Mouse (Mus musculus): ENCODE data around the gene Cdk17. TPM values are rescaled to one million over a fixed set of nuclear protein-coding genes. Genes with fewer than 3 reads are reported as not detected.

The Cdk17 gene
- polyA plus RNA-seq, 1 experiment = 2.3 TPM

DNA sequence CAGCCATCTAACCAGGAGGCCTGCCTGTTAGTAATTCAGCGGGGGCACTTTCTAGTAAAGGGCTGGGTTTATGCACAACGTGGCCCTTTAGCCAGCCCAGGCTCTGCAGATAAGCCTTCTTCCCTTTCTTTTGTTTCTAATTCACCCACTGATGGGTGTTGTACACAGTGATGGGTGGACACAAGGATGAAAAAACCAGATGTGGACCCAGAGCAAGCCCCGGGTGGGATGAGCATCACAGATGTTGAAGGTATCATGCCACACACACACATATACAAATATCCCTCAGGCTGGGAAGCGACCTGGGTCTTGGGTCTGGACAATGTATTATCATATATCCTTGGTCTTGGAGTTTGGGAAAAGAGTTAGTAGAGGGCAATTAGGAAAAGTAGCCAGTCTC lies 142.6 kb downstream of the Cdk17 start:
- Histone ChIP-seq H3K9me3 (no peaks in the 10 kb centered on the region), H3K4me3 (replicated peaks) (no peak overlapping the region), H3K27me3 (replicated peaks) (no peaks in the 10 kb centered on the region), H3K36me3 (replicated peaks; ENCODE audit: low read length) (no peaks in the 10 kb centered on the region), H3K4me1 (peaks cover 39% of the 10 kb centered on the region)
- TF ChIP-seq GATA1 (IDR thresholded peaks at IDR 0.05; ENCODE audit: borderline replicate concordance, low read length) = no peak
- no peak for TF ChIP-seq FLI1 (IDR thresholded peaks at IDR 0.05; ENCODE audit: low read length)

GRCm38 (mm10) chr10:93305946-93306345 lies 145.3 kb downstream of the Cdk17 start:
- peaks cover 3% of the 10 kb centered on the region for H3K27me3 ChIP-seq (replicated peaks)
- H3K36me3 ChIP-seq (replicated peaks; ENCODE audit: low read length) = no peaks in the 10 kb centered on the region
- TF ChIP-seq GATA1 (IDR thresholded peaks at IDR 0.05; ENCODE audit: borderline replicate concordance, low read length) = no peak
- no peak for TF ChIP-seq FLI1 (IDR thresholded peaks at IDR 0.05; ENCODE audit: low read length)
- no peak overlapping the region for H3K4me3 ChIP-seq (replicated peaks)
- no peaks in the 10 kb centered on the region for H3K9me3 ChIP-seq
- peaks cover 22% of the 10 kb centered on the region for H3K4me1 ChIP-seq

DNA sequence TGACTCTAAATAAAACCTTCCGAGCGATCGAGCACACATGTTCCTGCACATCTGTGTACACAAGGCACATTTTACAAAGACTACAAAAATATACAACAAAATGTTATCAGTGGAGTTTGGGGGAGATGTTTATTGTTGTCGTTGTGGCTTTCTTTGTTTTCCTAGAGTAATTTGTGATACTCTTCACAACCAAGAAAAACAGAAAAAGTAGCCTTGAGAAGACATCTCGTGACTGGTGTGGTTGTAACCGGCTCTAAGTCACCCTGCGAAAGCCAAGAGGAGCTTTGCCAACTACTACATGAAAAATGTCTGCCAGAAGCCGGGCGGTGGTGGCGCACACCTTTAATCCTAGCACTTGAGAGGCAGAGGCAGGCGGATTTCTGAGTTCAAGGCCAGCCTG lies 145.7 kb downstream of the Cdk17 start:
- TF ChIP-seq GATA1 (IDR thresholded peaks at IDR 0.05; ENCODE audit: borderline replicate concordance, low read length) (no peak), FLI1 (IDR thresholded peaks at IDR 0.05; ENCODE audit: low read length) (no peak)
- Histone ChIP-seq H3K4me1 (peaks cover 22% of the 10 kb centered on the region), H3K27me3 (replicated peaks) (peaks cover 7% of the 10 kb centered on the region), H3K36me3 (replicated peaks; ENCODE audit: low read length) (no peaks in the 10 kb centered on the region), H3K4me3 (replicated peaks) (no peak overlapping the region), H3K9me3 (no peaks in the 10 kb centered on the region)

- Histone ChIP-seq H3K27me3 (replicated peaks) (peaks cover 24% of the 10 kb centered on the region), H3K4me3 (replicated peaks) (peak overlapping the region; percentile 95), H3K4me1 (peaks cover 14% of the 10 kb centered on the region), H3K9me3 (no peaks in the 10 kb centered on the region), H3K36me3 (replicated peaks; ENCODE audit: low read length) (no peaks in the 10 kb centered on the region)
- TF ChIP-seq GATA1 (IDR thresholded peaks at IDR 0.05; ENCODE audit: borderline replicate concordance, low read length) (no peak), FLI1 (IDR thresholded peaks at IDR 0.05; ENCODE audit: low read length) (no peak)
Observed at GRCm38 (mm10) chr10:93309131-93309933, 148.7 kb downstream of the Cdk17 start.

DNA sequence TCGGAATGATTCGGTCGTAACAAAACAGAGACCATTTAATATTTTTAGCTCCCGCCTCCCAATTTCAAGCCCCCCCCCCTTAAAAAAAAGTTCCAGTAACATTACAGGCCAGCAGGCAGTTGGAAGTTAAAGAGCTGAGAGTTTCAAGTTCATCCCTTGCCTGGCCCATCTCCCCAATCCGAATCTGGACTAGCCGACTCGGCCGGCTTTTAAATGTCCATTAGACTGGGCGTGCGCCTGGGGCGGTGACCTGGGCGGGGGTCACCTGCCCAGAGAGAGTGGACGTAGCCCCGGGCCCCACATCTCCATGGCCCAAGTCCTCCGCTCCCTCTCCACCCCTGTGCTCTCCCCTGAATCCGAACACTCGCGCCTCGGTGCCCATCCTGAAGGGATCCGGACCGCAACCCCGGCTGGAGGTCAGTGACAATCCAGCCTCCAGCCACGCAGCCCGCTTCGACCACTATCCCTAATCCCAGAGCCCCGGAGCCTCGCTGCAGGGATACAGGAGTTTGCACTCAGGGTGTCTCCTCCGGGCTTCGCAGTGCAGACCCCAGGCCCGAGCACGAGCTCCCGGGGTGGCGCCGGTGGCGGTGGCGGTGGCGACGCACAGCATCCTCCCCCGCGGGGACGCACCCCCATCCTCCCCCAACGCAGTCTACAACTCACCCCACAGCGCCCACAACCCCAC lies 149.4 kb downstream of the Cdk17 start:
- Histone ChIP-seq H3K4me3 (replicated peaks) (peak overlapping the region; percentile 95), H3K36me3 (replicated peaks; ENCODE audit: low read length) (no peaks in the 10 kb centered on the region), H3K9me3 (no peaks in the 10 kb centered on the region), H3K4me1 (peaks cover 19% of the 10 kb centered on the region), H3K27me3 (replicated peaks) (peaks cover 28% of the 10 kb centered on the region)
- no peak for TF ChIP-seq FLI1 (IDR thresholded peaks at IDR 0.05; ENCODE audit: low read length)
- no peak for TF ChIP-seq GATA1 (IDR thresholded peaks at IDR 0.05; ENCODE audit: borderline replicate concordance, low read length)

GRCm38 (mm10) chr10:93310721-93311411 lies 150.2 kb downstream of the Cdk17 start, which contains the start of gene Elk3:
Elk3 (minus strand) TSS chr10:93311135.
- Histone ChIP-seq H3K4me3 (replicated peaks) (peak within 1 kb of the TSS; percentile 95), H3K4me1 (peaks cover 18% of the 10 kb centered on the region), H3K9me3 (no peaks in the 10 kb centered on the region), H3K36me3 (replicated peaks; ENCODE audit: low read length) (no peaks in the 10 kb centered on the region), H3K27me3 (replicated peaks) (peaks cover 29% of the 10 kb centered on the region)
- TF ChIP-seq FLI1 (IDR thresholded peaks at IDR 0.05; ENCODE audit: low read length) (no peak), GATA1 (IDR thresholded peaks at IDR 0.05; ENCODE audit: borderline replicate concordance, low read length) (no peak)

- H3K4me3 ChIP-seq (replicated peaks) = peak overlapping the region; percentile 59
- H3K27me3 ChIP-seq (replicated peaks) = peaks cover 33% of the 10 kb centered on the region
Observed at GRCm38 (mm10) chr10:93311576-93311975, 150.9 kb downstream of the Cdk17 start.

More at GRCm38 (mm10) chr10:93311576-93311975, 150.9 kb downstream of the Cdk17 start:
- TF ChIP-seq GATA1 (IDR thresholded peaks at IDR 0.05; ENCODE audit: borderline replicate concordance, low read length) = no peak
- peaks cover 14% of the 10 kb centered on the region for H3K4me1 ChIP-seq
- H3K36me3 ChIP-seq (replicated peaks; ENCODE audit: low read length) = no peaks in the 10 kb centered on the region
- no peaks in the 10 kb centered on the region for H3K9me3 ChIP-seq

Other genes with a start within 250 kb of the Cdk17 start
- gene Cfap54, start 79.3 kb upstream of the Cdk17 start, polyA plus RNA-seq (2012; ENCODE audit: insufficient read depth, low replicate concordance) = 0.32 TPM in 1 of 2 replicates, not detected in the other
- 6.0 and 12.6 TPM in 2 replicates for gene Elk3, start 150.3 kb downstream of the Cdk17 start, polyA plus RNA-seq (2012; ENCODE audit: insufficient read depth, low replicate concordance)